Mouse (Mus musculus): ENCODE measurements around the gene Saa1. TPM values are rescaled to one million over a fixed set of nuclear protein-coding genes. Genes with fewer than 3 reads are reported as not detected.

Saa1 gene
- polyA plus RNA-seq, 1 experiment, result not detected

DNA sequence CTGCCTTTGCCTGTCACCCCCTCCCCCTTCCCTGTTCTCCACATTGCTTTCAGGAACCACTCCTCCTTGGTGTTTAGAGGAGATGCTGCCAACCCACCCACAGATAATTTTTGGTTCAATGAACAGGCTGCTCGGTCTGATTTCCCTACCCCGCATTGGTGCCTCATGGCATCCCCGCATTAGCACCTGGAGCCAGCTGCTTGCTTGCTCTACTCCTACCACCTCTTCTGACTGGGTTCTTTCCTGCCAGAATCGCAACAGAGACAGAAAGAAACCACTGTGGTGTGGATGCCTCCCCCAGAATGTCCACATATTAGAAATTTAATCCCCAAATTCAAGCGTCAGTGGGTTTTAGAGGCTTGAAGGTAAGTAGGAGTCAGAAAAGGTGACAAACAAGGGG lies 18.4 kb downstream of the Saa1 start:
- TF ChIP-seq GATA1 (IDR thresholded peaks at IDR 0.05; ENCODE audit: low read length), result no peak

DNA sequence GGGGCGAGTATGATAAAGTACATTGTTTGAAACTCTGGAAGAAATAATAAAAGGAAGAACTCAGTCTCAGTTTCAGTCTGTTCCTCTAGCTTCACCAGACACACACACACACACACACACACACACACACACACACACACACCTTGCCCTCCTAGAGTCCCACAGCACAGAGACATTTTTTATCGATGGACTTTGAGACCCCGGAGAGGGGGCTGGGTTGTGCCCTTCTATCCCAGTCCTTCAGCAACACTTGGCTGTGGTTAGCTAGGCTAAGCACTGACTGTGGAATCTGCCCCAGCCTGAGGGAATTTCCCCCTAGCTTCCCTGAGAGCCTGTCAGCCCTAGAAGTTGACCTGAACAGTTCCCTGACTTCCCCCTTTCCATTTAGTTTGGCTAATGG lies 18.9 kb downstream of the Saa1 start:
- TF ChIP-seq GATA1 (IDR thresholded peaks at IDR 0.05; ENCODE audit: low read length), result no peak

DNA sequence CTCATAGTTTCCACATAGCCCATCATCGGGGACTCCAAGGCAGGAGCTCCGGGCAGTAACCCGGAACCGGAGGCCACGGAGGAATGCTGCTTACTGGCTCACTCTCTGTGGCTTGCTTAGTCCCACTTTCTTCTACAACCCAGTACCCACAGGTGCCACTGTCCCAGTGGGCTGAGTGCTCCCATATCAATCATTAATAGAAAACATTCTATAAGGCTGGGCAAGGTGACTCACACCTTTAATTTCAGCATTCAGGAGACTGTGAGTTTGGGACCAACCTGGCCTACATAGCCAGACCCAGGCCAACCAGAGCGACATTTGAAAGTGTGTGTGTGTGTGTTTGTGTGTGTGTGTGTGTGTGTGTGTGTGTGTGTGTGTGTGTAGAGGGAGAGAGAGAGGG lies 19.4 kb downstream of the Saa1 start:
- no peak for TF ChIP-seq GATA1 (IDR thresholded peaks at IDR 0.05; ENCODE audit: low read length)

DNA sequence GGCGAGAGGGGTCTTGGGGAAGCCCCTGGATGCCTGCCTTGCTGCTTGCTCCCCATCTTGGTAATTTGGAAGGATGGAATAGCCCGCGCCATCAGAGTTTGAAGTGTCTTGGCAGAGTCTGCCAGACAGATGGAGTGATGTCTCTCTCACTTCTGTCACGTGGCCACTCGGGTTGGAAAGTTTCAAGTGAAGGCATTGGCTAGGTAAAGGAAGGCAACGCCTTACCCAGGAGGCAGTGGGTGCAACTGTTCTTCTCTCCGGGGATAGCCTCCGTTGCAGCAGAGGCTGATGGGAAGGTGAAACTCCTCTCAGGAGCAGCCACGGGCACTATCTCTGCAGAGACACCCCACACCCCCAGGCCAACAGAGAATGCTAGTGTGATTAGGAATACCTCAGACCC lies 22.3 kb downstream of the Saa1 start:
- TF ChIP-seq GATA1 (IDR thresholded peaks at IDR 0.05; ENCODE audit: low read length), result no peak

DNA sequence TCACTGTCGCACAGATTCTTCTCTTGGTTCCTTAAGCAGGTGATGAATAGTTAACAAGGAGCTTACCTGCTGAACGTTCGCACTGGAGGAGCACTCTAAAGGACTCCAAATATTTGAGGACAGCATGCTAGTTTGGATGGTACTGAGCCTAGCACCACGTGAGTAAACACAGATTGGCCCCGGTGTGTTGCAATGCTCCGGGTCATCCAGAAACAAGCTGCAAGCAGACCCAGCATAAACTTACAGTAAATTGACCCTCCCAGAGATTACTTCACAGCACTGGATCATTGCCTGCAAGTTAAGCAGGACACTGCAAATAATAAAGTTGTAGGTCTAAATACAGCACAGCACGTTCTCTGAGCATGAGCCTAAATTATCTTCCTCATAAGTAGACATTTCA lies 23.3 kb downstream of the Saa1 start:
- TF ChIP-seq GATA1 (IDR thresholded peaks at IDR 0.05; ENCODE audit: low read length), result no peak

DNA sequence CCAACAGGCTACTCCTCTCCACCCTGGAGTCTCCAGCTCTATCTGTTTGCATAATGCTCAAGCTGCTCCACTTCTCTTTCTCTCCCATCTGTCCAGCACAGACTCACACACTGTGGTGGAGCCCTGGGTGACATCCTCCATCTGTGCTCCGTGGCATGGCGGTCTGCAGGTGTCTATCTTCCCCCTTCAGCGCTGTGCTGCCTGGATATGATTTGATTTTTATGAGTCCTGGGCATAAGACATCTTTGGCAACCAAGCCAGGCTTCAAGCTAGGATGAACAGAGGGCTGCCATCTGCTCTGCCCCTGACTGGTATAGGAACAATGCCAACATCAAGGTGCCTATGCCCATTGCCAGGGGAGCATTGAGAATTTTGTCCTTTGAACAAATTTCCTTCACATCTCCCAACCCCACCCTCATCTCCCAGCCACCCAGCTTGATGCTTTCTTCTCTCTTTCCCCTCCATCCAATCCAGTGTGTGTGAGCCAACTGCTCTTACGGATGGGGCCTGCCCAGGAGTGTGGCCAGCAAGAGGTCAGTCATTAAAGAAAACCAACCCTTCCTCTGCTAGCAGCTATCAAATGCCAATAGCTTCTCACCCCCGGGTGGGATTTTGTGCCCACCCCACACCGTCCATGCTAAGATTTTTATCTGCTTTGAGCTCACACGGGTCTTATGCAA lies 24.0 kb downstream of the Saa1 start:
- TF ChIP-seq GATA1 (IDR thresholded peaks at IDR 0.05; ENCODE audit: low read length), result no peak

DNA sequence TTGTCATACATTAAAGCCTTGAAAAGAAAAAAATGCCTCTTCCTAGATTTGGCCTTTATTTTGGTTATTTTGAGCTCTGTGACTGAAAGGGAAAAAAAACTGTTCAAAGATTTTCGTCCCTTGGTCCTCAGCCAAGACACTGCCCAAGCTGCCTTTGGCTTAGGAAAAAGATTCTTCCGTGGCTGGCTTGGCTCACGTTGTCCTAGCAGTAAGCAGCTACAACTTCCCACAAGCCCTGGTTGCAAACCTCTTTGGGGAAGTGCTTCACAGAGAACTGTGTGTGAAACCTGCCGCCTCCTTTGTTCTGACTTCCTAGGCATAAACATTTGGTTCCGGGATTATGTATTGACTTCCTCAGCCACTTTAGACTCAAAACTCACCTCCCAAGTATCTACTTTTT lies 25.9 kb downstream of the Saa1 start:
- no peak for TF ChIP-seq GATA1 (IDR thresholded peaks at IDR 0.05; ENCODE audit: low read length)

DNA sequence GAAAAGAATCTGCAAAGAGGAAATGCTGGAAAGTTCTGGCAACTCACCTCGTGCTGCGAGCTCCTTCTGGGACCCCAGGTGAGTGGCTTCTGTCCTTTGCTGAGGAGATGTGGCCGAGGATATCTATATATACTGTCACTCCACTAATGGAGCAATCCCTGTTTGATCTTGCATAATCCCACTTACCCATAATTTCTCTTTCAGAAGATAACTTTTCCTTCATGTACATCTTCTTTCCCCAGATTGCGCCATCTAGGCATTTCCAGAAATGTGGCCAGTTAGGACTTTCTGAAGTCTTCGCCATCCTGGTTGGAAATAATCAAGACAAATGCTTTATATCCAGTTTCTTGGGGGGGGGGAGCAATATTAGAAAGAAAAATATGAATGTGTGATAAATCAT lies 27.2 kb downstream of the Saa1 start, which contains the start of gene Saa3:
TSS of gene Saa3 (minus strand) at position 101 of the 400 bp plus-strand sequence.
- TF ChIP-seq GATA1 (IDR thresholded peaks at IDR 0.05; ENCODE audit: low read length), result no peak

DNA sequence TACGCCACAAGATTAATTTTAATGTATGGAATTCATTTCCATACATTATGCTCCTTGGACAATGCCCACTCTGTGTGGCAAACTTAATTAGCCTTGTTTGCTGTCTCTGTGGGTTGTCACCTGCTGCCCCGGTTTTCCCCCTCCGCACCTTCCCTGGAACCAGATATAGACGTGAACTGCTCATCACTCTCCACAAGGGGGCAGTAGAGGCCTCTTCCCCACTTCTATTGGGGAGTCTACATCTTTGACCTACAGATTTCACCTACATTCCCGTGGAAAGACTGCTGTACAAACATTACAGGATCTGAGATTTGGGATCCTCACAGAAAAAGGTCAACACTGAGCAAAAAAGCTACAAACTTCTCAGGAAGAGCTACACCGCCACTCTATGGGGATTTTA lies 28.3 kb downstream of the Saa1 start:
- TF ChIP-seq GATA1 (IDR thresholded peaks at IDR 0.05; ENCODE audit: low read length), result no peak

DNA sequence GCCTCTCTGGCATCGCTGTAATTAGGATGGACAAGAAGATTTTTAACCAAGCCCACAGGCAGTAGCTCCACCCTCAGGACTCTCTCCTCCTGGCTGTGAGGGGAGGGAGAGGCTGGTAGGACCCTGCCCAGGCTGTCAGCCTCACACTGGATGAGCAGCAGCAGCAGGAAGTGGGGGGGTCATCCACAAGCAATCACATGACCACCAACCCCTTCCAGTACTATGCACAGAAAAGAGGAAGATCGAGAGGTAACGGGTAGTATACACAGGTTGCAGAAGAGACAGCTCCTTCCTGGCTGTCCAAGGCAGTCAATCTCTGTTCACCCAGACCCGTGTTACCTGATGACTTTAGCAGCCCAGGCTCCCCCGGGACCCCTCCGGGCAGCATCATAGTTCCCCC lies 30.5 kb downstream of the Saa1 start:
- TF ChIP-seq GATA1 (IDR thresholded peaks at IDR 0.05; ENCODE audit: low read length), result no peak

DNA sequence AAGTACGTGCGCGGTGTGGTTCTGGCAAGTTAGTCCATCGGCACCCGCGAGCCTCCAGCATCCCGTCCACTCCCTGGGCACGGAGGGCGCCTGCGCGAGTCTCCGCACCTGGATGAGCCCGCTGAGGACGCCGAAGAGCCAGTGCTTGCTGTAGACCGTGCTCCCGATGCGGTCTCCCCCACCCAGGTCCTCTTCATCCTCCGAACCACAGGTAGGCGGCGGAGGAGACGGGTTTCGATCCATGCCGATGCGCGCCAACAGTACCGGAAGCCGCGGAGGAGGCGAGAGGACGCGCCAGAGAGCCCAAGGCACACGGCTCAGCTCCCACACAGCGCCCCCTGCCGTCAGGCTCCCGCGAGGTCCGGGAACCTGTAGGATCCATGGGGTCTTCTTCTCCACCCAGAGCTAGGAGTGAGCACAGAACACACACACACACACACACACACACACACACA lies 32.4 kb downstream of the Saa1 start, which contains the start of gene Saal1:
TSS of gene Saal1 (minus strand) at position 291 of the 455 bp plus-strand sequence.
- TF ChIP-seq GATA1 (IDR thresholded peaks at IDR 0.05; ENCODE audit: low read length), result no peak

DNA sequence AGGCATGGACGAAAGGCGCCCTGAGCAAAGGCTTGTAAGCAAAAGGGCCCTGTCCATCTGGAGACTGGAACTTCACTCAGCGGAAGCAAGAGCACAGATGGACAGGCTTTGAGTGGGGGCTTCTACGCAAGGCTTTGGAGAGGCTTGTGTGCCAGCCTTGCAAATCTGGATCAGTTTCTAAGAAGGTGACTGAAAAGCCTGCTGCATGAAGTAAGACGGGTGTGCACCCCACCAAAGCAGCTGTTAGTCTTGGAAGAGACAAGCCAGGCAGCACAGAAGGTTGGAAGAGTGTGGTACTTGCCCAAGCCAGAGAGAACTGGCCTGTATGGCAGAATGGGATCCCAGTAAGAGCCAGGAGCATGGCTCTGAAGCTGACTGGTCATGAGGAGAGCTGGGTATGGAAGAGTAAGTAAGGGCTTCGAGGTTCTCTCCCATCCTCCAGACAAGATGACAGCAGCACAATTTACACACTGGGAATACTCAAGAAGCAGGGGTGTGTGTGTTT lies 42.2 kb downstream of the Saa1 start:
- TF ChIP-seq GATA1 (IDR thresholded peaks at IDR 0.05; ENCODE audit: low read length), result no peak

DNA sequence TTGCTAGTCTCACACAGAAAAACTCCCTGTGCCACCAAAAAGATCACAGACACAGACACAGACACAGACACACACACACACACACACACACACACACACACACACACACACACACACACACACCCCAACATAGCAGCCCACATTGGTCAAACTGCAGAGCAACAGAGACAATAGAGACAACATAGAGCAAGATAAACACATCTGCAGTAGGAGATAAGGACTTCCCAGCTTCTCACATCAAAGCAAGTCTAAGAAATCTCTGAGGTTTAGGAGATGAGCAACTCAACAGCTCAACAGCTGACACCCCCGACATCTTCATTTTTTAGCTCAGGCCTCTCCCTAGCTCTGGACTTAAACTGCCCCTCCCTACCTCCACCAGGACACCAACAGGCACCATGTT lies 46.0 kb downstream of the Saa1 start:
- TF ChIP-seq GATA1 (IDR thresholded peaks at IDR 0.05; ENCODE audit: low read length), result peak; percentile 98

Other genes with a start within 250 kb of the Saa1 start
- 8.8 and 18.5 TPM in 2 replicates for gene Sergef, start 103.2 kb downstream of the Saa1 start, polyA plus RNA-seq (2012)
- gene Tph1, start 70.4 kb downstream of the Saa1 start, polyA plus RNA-seq (2012), result 0.37 and 0.60 TPM in 2 replicates
- 4.4 and 5.2 TPM in 2 replicates for gene Saal1, start 32.3 kb downstream of the Saa1 start, polyA plus RNA-seq (2012)
- gene Saa3, start 27.3 kb downstream of the Saa1 start, polyA plus RNA-seq (2012), result not detected in 2 replicates
- gene Saa4, start 10.4 kb downstream of the Saa1 start, polyA plus RNA-seq (2012), result not detected in 2 replicates
- not detected in 2 replicates for gene Saa2, start 8.8 kb upstream of the Saa1 start, polyA plus RNA-seq (2012)
- gene Hps5, start 53.1 kb upstream of the Saa1 start, polyA plus RNA-seq (2012), result 3.4 and 4.2 TPM in 2 replicates
- gene Gtf2h1, start 53.1 kb upstream of the Saa1 start, polyA plus RNA-seq (2012), result 111 and 170 TPM in 2 replicates
- gene Ldha, start 98.5 kb upstream of the Saa1 start, polyA plus RNA-seq (2012), result 2,468 and 3,111 TPM in 2 replicates
- not detected in 2 replicates for gene Ldhc, start 118.2 kb upstream of the Saa1 start, polyA plus RNA-seq (2012)
- gene Tsg101, start 177.0 kb upstream of the Saa1 start, polyA plus RNA-seq (2012), result 70.2 and 113 TPM in 2 replicates
- 0.25 and 0.26 TPM in 2 replicates for gene Uevld, start 215.5 kb upstream of the Saa1 start, polyA plus RNA-seq (2012)
- gene Gm9999, start 240.6 kb upstream of the Saa1 start, polyA plus RNA-seq (2012), result not detected in 2 replicates

All from G1E-ER4 (cell line).